ENCODE assay signal across 21 mouse cellular contexts in the genomic region with DNA sequence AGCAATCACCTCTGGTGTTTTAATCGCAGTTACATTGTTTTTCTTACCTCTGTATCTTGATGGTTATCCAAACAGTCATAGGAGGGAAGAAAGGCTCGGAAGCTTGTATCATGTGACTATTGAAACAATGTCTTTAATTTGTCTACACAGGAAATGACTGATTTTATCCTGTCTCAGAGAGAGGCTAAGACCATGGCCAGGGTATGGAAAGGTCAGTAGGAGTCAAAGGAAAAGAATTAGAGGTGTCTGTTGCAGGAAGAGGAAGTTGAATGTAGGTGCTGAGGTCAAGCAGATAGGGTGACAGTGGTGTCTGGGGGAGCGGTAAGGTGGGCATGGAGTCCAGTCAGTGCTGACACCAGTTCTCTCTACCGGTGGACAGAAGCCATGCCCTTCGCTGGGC.
"Had no signal": no experiment of that assay in that cellular context is flagged by ENCODE, and none has a peak within 500 bp of the region (broad histone marks: within the 10 kb centered on the region; RNA-seq: fewer than 3 reads in every experiment).

No protein-coding gene starts in this region.

- H3K36me3 ChIP-seq: kidney, embryonic 15.5 days; limb, embryonic 12.5 days; limb, embryonic 15.5 days; midbrain, embryonic 10.5 days; midbrain, embryonic 13.5 days; neural tube, embryonic 13.5 days; stomach, embryonic 15.5 days had no signal

- DNase-seq: kidney, postnatal 36 days; left cerebral cortex, postnatal 4 days; liver, postnatal 0 days; lung, postnatal 36 days; retina, postnatal 1 day; right cerebral cortex, postnatal 25 days; spleen, adult 18-20 months; thymus, postnatal 25 days had no signal

- H3K4me1 ChIP-seq: limb, embryonic 12.5 days; limb, embryonic 15.5 days; midbrain, embryonic 13.5 days; neural tube, embryonic 13.5 days had no signal

- ATAC-seq: intestine, postnatal 0 days; liver, postnatal 0 days; midbrain, embryonic 13.5 days; midbrain, embryonic 16.5 days had no signal

- H3K4me3 ChIP-seq: kidney, embryonic 15.5 days; limb, embryonic 12.5 days; limb, embryonic 15.5 days; megakaryocyte, embryonic 14.5 days; midbrain, embryonic 10.5 days; midbrain, embryonic 13.5 days; myocyte; neural tube, embryonic 13.5 days; stomach, embryonic 15.5 days had no signal

- H3K27ac ChIP-seq: kidney, embryonic 15.5 days; limb, embryonic 12.5 days; limb, embryonic 15.5 days; liver, embryonic 14.5 days; midbrain, embryonic 10.5 days; midbrain, embryonic 13.5 days; neural tube, embryonic 13.5 days; stomach, embryonic 15.5 days had no signal

- H3K27me3 ChIP-seq: kidney, embryonic 15.5 days; limb, embryonic 12.5 days; limb, embryonic 15.5 days; megakaryocyte, embryonic 14.5 days; midbrain, embryonic 13.5 days; neural tube, embryonic 13.5 days; stomach, embryonic 15.5 days had no signal

- H3K9me3 ChIP-seq: kidney, embryonic 15.5 days; limb, embryonic 12.5 days; limb, embryonic 15.5 days; megakaryocyte, embryonic 14.5 days; midbrain, embryonic 10.5 days; midbrain, embryonic 13.5 days; neural tube, embryonic 13.5 days; stomach, embryonic 15.5 days had no signal

- H3K9ac ChIP-seq: kidney, embryonic 15.5 days; limb, embryonic 12.5 days; limb, embryonic 15.5 days; liver, embryonic 14.5 days; liver, postnatal 0 days; midbrain, embryonic 13.5 days; neural tube, embryonic 13.5 days; stomach, embryonic 15.5 days had no signal

- H3K4me2 ChIP-seq: kidney, embryonic 15.5 days; limb, embryonic 12.5 days; limb, embryonic 15.5 days; liver, embryonic 11.5 days; midbrain, embryonic 13.5 days; neural tube, embryonic 13.5 days; stomach, embryonic 15.5 days had no signal
